ENCODE assay signal across 8 mouse cellular contexts in genomic region chr7:35234361-35235245, GRCm38 (mm10). TPM values are rescaled to one million over a fixed set of nuclear protein-coding genes. Genes with fewer than 3 reads are reported as not detected.
DNase-seq lines count a peak whose midpoint lies in the region; ATAC-seq and TF ChIP-seq lines count a peak whose summit lies in the region.

No protein-coding gene starts in this region.

- peaks cover 8% of the 10 kb centered on the region; the same call in 1 of the 2 replicates for H3K27me3 ChIP-seq in E14TG2a.4 (ENCODE audit: insufficient read depth, low read length)
- H3K27me3 ChIP-seq in forebrain, embryonic 12.5 days, result no peaks in the 10 kb centered on the region
- no peaks in the 10 kb centered on the region for H3K27me3 ChIP-seq in heart, postnatal 0 days (ENCODE audit: control insufficient read depth, insufficient read depth, low read length)
- no peaks in the 10 kb centered on the region for H3K27me3 ChIP-seq in liver, embryonic 16.5 days (ENCODE audit: control insufficient read depth, insufficient read depth, low read depth, low read length)
- no peaks in the 10 kb centered on the region for H3K27me3 ChIP-seq in neural tube, embryonic 13.5 days
- no peaks in the 10 kb centered on the region for H3K27me3 ChIP-seq in testis, adult 2 months (ENCODE audit: control insufficient read depth, insufficient read depth, low read length)

- peak overlapping the region; percentile 95 for H3K27ac ChIP-seq in forebrain, embryonic 12.5 days
- H3K27ac ChIP-seq in heart, postnatal 0 days (ENCODE audit: low read depth), result peak overlapping the region; percentile 93
- H3K27ac ChIP-seq in liver, embryonic 16.5 days (ENCODE audit: low read length), result peak overlapping the region; percentile 77
- H3K27ac ChIP-seq in neural tube, embryonic 13.5 days (replicated peaks), result peak overlapping the region; percentile 93
- peak overlapping the region; percentile 84 for H3K27ac ChIP-seq in testis, adult 2 months (ENCODE audit: control insufficient read depth, insufficient read depth, low read depth, low read length)

- ATAC-seq in forebrain, embryonic 12.5 days (ENCODE audit: low FRiP score), result peak; percentile 96
- ATAC-seq in heart, postnatal 0 days (ENCODE audit: insufficient read depth, low read depth), result peak; percentile 96
- ATAC-seq in liver, embryonic 16.5 days (ENCODE audit: low read depth), result peak; percentile 93
- ATAC-seq in neural tube, embryonic 13.5 days (ENCODE audit: low read depth), result peak; percentile 95

- DNase-seq in c-Kit-positive CD71-positive TER-119-positive erythroid progenitor cells, embryonic 14.5 days (ENCODE audit: low spot score), result peak; percentile 93
- peak; percentile 96 for DNase-seq in heart, postnatal 0 days (ENCODE audit: low spot score)
- peak; percentile 98 for DNase-seq in kidney, postnatal 4 days

- H3K36me3 ChIP-seq in E14TG2a.4 (ENCODE audit: insufficient read depth, low read length), result no peaks in the 10 kb centered on the region
- H3K36me3 ChIP-seq in forebrain, embryonic 12.5 days (replicated peaks), result no peaks in the 10 kb centered on the region
- no peaks in the 10 kb centered on the region for H3K36me3 ChIP-seq in heart, postnatal 0 days (replicated peaks; ENCODE audit: control insufficient read depth, insufficient read depth, low read length)
- H3K36me3 ChIP-seq in liver, embryonic 16.5 days (ENCODE audit: control insufficient read depth, insufficient read depth), result no peaks in the 10 kb centered on the region
- H3K36me3 ChIP-seq in neural tube, embryonic 13.5 days, result no peaks in the 10 kb centered on the region
- H3K36me3 ChIP-seq in testis, adult 2 months (ENCODE audit: control insufficient read depth, insufficient read depth, low read length), result no peaks in the 10 kb centered on the region

- H3K9ac ChIP-seq in forebrain, embryonic 12.5 days, result peak overlapping the region; percentile 65
- H3K9ac ChIP-seq in heart, postnatal 0 days (replicated peaks; ENCODE audit: low read depth, low read length), result peak overlapping the region; percentile 61; the same call in 1 of the 2 replicates
- H3K9ac ChIP-seq in liver, embryonic 16.5 days (ENCODE audit: low read depth, low read length), result peak overlapping the region; percentile 67
- peak overlapping the region; percentile 73 for H3K9ac ChIP-seq in neural tube, embryonic 13.5 days

- H3K4me1 ChIP-seq in E14TG2a.4 (replicated peaks; ENCODE audit: low read depth, low read length), result peaks cover 27% of the 10 kb centered on the region
- H3K4me1 ChIP-seq in forebrain, embryonic 12.5 days, result peaks cover 19% of the 10 kb centered on the region
- H3K4me1 ChIP-seq in heart, postnatal 0 days (ENCODE audit: control insufficient read depth, insufficient read depth), result no peaks in the 10 kb centered on the region
- peaks cover 7% of the 10 kb centered on the region for H3K4me1 ChIP-seq in liver, embryonic 16.5 days (ENCODE audit: control insufficient read depth, low read depth, low read length)
- H3K4me1 ChIP-seq in neural tube, embryonic 13.5 days (replicated peaks), result peaks cover 15% of the 10 kb centered on the region
- peaks cover 12% of the 10 kb centered on the region for H3K4me1 ChIP-seq in testis, adult 2 months (ENCODE audit: control insufficient read depth, insufficient read depth, low read length)

- under 1% methylated on average over 45 of the region's 45 CpGs for WGBS in forebrain, embryonic 12.5 days
- WGBS in heart, postnatal 0 days, result under 1% methylated on average over 45 of the region's 45 CpGs
- under 1% methylated on average over 45 of the region's 45 CpGs for WGBS in liver, embryonic 16.5 days (ENCODE audit: insufficient replicate concordance)
- WGBS in neural tube, embryonic 13.5 days, result under 1% methylated on average over 45 of the region's 45 CpGs

- H3K9me3 ChIP-seq in E14TG2a.4 (ENCODE audit: low read length), result no peaks in the 10 kb centered on the region
- H3K9me3 ChIP-seq in forebrain, embryonic 12.5 days, result 0 out of 2 replicates have a peak, but pooled peaks cover 4% of the 10 kb centered on the region
- H3K9me3 ChIP-seq in heart, postnatal 0 days (replicated peaks; ENCODE audit: control insufficient read depth, low read length), result no peaks in the 10 kb centered on the region; the same call in 1 of the 2 replicates
- H3K9me3 ChIP-seq in liver, embryonic 16.5 days (replicated peaks; ENCODE audit: control insufficient read depth, low read length), result no peaks in the 10 kb centered on the region; the same call in 1 of the 2 replicates
- H3K9me3 ChIP-seq in neural tube, embryonic 13.5 days, result no peaks in the 10 kb centered on the region

- peak overlapping the region; percentile 81 for H3K4me3 ChIP-seq in E14TG2a.4 (replicated peaks; ENCODE audit: low read length)
- peak overlapping the region; percentile 62 for H3K4me3 ChIP-seq in forebrain, embryonic 12.5 days (replicated peaks)
- H3K4me3 ChIP-seq in heart, postnatal 0 days (ENCODE audit: low read depth, low read length), result peak overlapping the region; percentile 79
- peak overlapping the region; percentile 75 for H3K4me3 ChIP-seq in liver, embryonic 16.5 days (ENCODE audit: low read depth, low read length)
- H3K4me3 ChIP-seq in neural tube, embryonic 13.5 days, result peak overlapping the region; percentile 54
- H3K4me3 ChIP-seq in testis, adult 2 months (ENCODE audit: control insufficient read depth, low read depth, low read length), result peak overlapping the region; percentile 93

- TF ChIP-seq POLR2A in testis, adult 2 months (IDR thresholded peaks at IDR 0.05; ENCODE audit: control insufficient read depth, low read depth, low read length), result peak; percentile 45; the same call in 1 of the 2 replicates

- no peak for TF ChIP-seq EP300 in heart, postnatal 0 days (IDR thresholded peaks at IDR 0.05; ENCODE audit: low read depth)

- TF ChIP-seq CTCF in E14TG2a.4 (conservative IDR thresholded peaks at IDR 0.05; ENCODE audit: low read length), result no peak
- no peak for TF ChIP-seq CTCF in heart, postnatal 0 days (IDR thresholded peaks at IDR 0.05; ENCODE audit: low read depth)
- TF ChIP-seq CTCF in testis, adult 2 months (IDR thresholded peaks at IDR 0.05; ENCODE audit: control insufficient read depth, insufficient read depth, insufficient replicate concordance, low read depth, low read length), result no peak

- H3K4me2 ChIP-seq in forebrain, embryonic 12.5 days, result peak overlapping the region; percentile 56
- peak overlapping the region; percentile 58 for H3K4me2 ChIP-seq in heart, postnatal 0 days (ENCODE audit: low read depth, low read length)
- H3K4me2 ChIP-seq in liver, embryonic 16.5 days (ENCODE audit: low read depth, low read length), result peak overlapping the region; percentile 69
- H3K4me2 ChIP-seq in neural tube, embryonic 13.5 days, result peak overlapping the region; percentile 62

RNA-seq across cellular contexts. Expression of gene Lrp3, which starts 19.3 kb away (rescaled TPM):
- polyA plus RNA-seq in forebrain, embryonic 12.5 days (2016; fragmentation: Nextera tagmentation; extraction: Ambion mirVana), result 15.3 and 16.0 TPM in 2 replicates
- 3.3 and 3.5 TPM in 2 replicates for total RNA-seq in heart, postnatal 0 days (2014; rRNA removed; ENCODE audit: low replicate concordance)
- polyA plus RNA-seq in heart, postnatal 0 days (2015; fragmentation: Nextera tagmentation; extraction: Ambion mirVana), result 1.3 and 1.4 TPM in 2 replicates
- polyA plus RNA-seq in liver, embryonic 16.5 days (2015; fragmentation: Nextera tagmentation; extraction: Ambion mirVana), result 0.39 and 0.42 TPM in 2 replicates
- 20.8 and 21.7 TPM in 2 replicates for polyA plus RNA-seq in neural tube, embryonic 13.5 days (2015; fragmentation: Nextera tagmentation; extraction: Ambion mirVana)
- polyA plus RNA-seq in testis, adult 2 months (2012; rRNA removed), result 0.67 and 0.70 TPM in 2 replicates

RNA-seq across cellular contexts. Expression of gene Slc7a10, which starts 48.4 kb away (rescaled TPM):
- 1.5 and 1.6 TPM in 2 replicates for polyA plus RNA-seq in forebrain, embryonic 12.5 days (2016; fragmentation: Nextera tagmentation; extraction: Ambion mirVana)
- 0.11 TPM in 1 of 2 replicates, not detected in the other for total RNA-seq in heart, postnatal 0 days (2014; rRNA removed; ENCODE audit: low replicate concordance)
- 0.15 and 1.1 TPM in 2 replicates for polyA plus RNA-seq in heart, postnatal 0 days (2015; fragmentation: Nextera tagmentation; extraction: Ambion mirVana)
- 0.50 and 0.64 TPM in 2 replicates for polyA plus RNA-seq in liver, embryonic 16.5 days (2015; fragmentation: Nextera tagmentation; extraction: Ambion mirVana)
- 6.2 and 7.5 TPM in 2 replicates for polyA plus RNA-seq in neural tube, embryonic 13.5 days (2015; fragmentation: Nextera tagmentation; extraction: Ambion mirVana)
- 0.61 and 0.64 TPM in 2 replicates for polyA plus RNA-seq in testis, adult 2 months (2012; rRNA removed)

Comparison
In these comparisons a context has a peak if more than half of its experiments do, and no peak if none do; other contexts are left out.
1. Peak in every context shown above with its lines: DNase-seq, ATAC-seq, H3K4me3 ChIP-seq and H3K27ac ChIP-seq.